Comparison of ENCODE assay signal across 24 mouse cellular contexts in the genomic region with DNA sequence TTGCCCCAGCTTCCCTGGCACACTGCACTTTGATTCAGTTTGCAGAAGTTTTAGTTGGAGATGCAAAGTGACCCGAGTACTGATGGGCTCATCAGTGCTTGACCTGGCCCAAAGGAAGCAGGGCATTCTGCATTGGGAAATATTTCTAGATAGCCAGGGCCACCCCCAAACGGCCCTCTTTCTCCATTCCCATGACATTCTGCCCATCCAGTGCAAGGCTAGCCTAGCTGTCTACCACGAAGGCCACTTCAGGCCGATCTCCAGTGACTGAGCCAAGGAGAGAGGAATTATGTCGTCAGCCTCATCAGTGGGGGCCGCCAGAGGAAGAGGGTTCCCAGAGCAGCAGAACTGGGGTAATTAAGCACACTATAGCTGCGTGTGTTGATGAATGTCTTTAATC. TPM values are rescaled to one million over a fixed set of nuclear protein-coding genes. Genes with fewer than 3 reads are reported as not detected.
DNase-seq lines count a peak whose midpoint lies in the region; ATAC-seq and TF ChIP-seq lines count a peak whose summit lies in the region.
"Had no signal": no experiment of that assay in that cellular context is flagged by ENCODE, and none has a peak within 500 bp of the region (broad histone marks: within the 10 kb centered on the region; RNA-seq: fewer than 3 reads in every experiment).

No protein-coding gene starts in this region.

- no peaks in the 10 kb centered on the region for H3K4me1 ChIP-seq in intestine, postnatal 0 days (replicated peaks; ENCODE audit: control insufficient read depth, insufficient read depth, low read length)
- H3K4me1 ChIP-seq: embryonic facial prominence, embryonic 15.5 days; lung, embryonic 15.5 days; megakaryocyte, embryonic 14.5 days had no signal

- H3K9me3 ChIP-seq in intestine, postnatal 0 days (ENCODE audit: control insufficient read depth): no peaks in the 10 kb centered on the region
- H3K9me3 ChIP-seq: embryonic facial prominence, embryonic 10.5 days; embryonic facial prominence, embryonic 15.5 days; forebrain, embryonic 12.5 days; hindbrain, embryonic 10.5 days; hindbrain, embryonic 15.5 days; limb, embryonic 13.5 days; lung, embryonic 15.5 days; megakaryocyte, embryonic 14.5 days; midbrain, embryonic 13.5 days; stomach, embryonic 15.5 days had no signal

- WGBS in intestine, postnatal 0 days: 56% methylated on average over 7 of the region's 7 CpGs

- H3K4me3 ChIP-seq in intestine, postnatal 0 days (ENCODE audit: low read depth, low read length): peak overlapping the region; percentile 26
- H3K4me3 ChIP-seq: embryonic facial prominence, embryonic 10.5 days; embryonic facial prominence, embryonic 15.5 days; forebrain, embryonic 12.5 days; hindbrain, embryonic 10.5 days; hindbrain, embryonic 15.5 days; limb, embryonic 13.5 days; lung, embryonic 15.5 days; megakaryocyte, embryonic 14.5 days; midbrain, embryonic 13.5 days; stomach, embryonic 15.5 days had no signal

- no peaks in the 10 kb centered on the region for H3K36me3 ChIP-seq in intestine, postnatal 0 days (ENCODE audit: control insufficient read depth, insufficient read depth)
- H3K36me3 ChIP-seq: embryonic facial prominence, embryonic 10.5 days; embryonic facial prominence, embryonic 15.5 days; forebrain, embryonic 12.5 days; hindbrain, embryonic 10.5 days; hindbrain, embryonic 15.5 days; limb, embryonic 13.5 days; lung, embryonic 15.5 days; midbrain, embryonic 13.5 days; stomach, embryonic 15.5 days had no signal

- H3K27ac ChIP-seq in intestine, postnatal 0 days (ENCODE audit: low read depth, low read length): no peak overlapping the region
- H3K27ac ChIP-seq: embryonic facial prominence, embryonic 10.5 days; embryonic facial prominence, embryonic 15.5 days; forebrain, embryonic 12.5 days; hindbrain, embryonic 10.5 days; hindbrain, embryonic 15.5 days; limb, embryonic 13.5 days; lung, embryonic 15.5 days; midbrain, embryonic 13.5 days; stomach, embryonic 15.5 days had no signal

- no peak overlapping the region for H3K9ac ChIP-seq in intestine, postnatal 0 days (ENCODE audit: low read depth, low read length)
- H3K9ac ChIP-seq: embryonic facial prominence, embryonic 15.5 days; forebrain, embryonic 12.5 days; forebrain, postnatal 0 days; hindbrain, embryonic 15.5 days; limb, embryonic 13.5 days; lung, embryonic 15.5 days; midbrain, embryonic 13.5 days; stomach, embryonic 15.5 days had no signal

- H3K4me2 ChIP-seq in intestine, postnatal 0 days (replicated peaks; ENCODE audit: low read depth): peak overlapping the region; percentile 57
- H3K4me2 ChIP-seq: embryonic facial prominence, embryonic 15.5 days; forebrain, embryonic 12.5 days; hindbrain, embryonic 15.5 days; limb, embryonic 13.5 days; liver, embryonic 11.5 days; lung, embryonic 15.5 days; midbrain, embryonic 13.5 days; stomach, embryonic 15.5 days had no signal

- ATAC-seq in intestine, postnatal 0 days: no peak
- ATAC-seq: forebrain, postnatal 0 days; inflammation-experienced regulatory T-cells, adult 6 months; midbrain, embryonic 13.5 days had no signal

- no peaks in the 10 kb centered on the region for H3K27me3 ChIP-seq in intestine, postnatal 0 days (replicated peaks; ENCODE audit: control insufficient read depth, insufficient read depth, low read length)
- H3K27me3 ChIP-seq: embryonic facial prominence, embryonic 15.5 days; forebrain, embryonic 12.5 days; hindbrain, embryonic 15.5 days; limb, embryonic 13.5 days; lung, embryonic 15.5 days; midbrain, embryonic 13.5 days; stomach, embryonic 15.5 days had no signal

- no peak for TF ChIP-seq CTCF in intestine, postnatal 0 days (IDR thresholded peaks at IDR 0.05; ENCODE audit: low read depth)

- peak; percentile 17 for DNase-seq in kidney, adult 9 months
- DNase-seq in kidney, adult 11 months: no peak
- DNase-seq in adrenal gland, adult (ENCODE audit: inconsistent age in 2 of 2, low spot score in 1 of 2): peak; percentile 75 to 93
- peak; percentile 82 for DNase-seq in adrenal gland, postnatal 14 days
- DNase-seq in right cerebral cortex, adult 18-20 months: no peak
- no peak for DNase-seq in right cerebral cortex, postnatal 36 days (ENCODE audit: low spot score in 2 of 2)
- DNase-seq: cerebellum, adult 18-20 months; forebrain, postnatal 0 days; gastrocnemius, postnatal 10 days; heart, postnatal 14 days; lung, postnatal 36 days had no signal

RNA-seq across cellular contexts. Expression of gene Kifc3, which starts 1.1 kb away (rescaled TPM):
- 94.1 and 104 TPM in 2 replicates for total RNA-seq in adrenal gland, postnatal 14 days (2021)
- polyA plus RNA-seq in intestine, postnatal 0 days (2015; fragmentation: Nextera tagmentation; extraction: Ambion mirVana): 20.9 and 21.1 TPM in 2 replicates

Comparison
In these comparisons a context has a peak if more than half of its experiments do, and no peak if none do; other contexts are left out.
1. DNase-seq: peak in kidney, adult 9 months (single experiment), adrenal gland, adult (2 of 2) and adrenal gland, postnatal 14 days (single experiment); none in kidney, adult 11 months (single experiment), right cerebral cortex, adult 18-20 months (single experiment) and right cerebral cortex, postnatal 36 days (0 of 2).